Mouse (Mus musculus): ENCODE data around the gene Polr2l.
"Not testable (repeated sequence)": the region's sequence is repeated elsewhere in the genome, so short reads cannot be mapped to it uniquely, and the experiment has no call there.

Gene Polr2l

DNA sequence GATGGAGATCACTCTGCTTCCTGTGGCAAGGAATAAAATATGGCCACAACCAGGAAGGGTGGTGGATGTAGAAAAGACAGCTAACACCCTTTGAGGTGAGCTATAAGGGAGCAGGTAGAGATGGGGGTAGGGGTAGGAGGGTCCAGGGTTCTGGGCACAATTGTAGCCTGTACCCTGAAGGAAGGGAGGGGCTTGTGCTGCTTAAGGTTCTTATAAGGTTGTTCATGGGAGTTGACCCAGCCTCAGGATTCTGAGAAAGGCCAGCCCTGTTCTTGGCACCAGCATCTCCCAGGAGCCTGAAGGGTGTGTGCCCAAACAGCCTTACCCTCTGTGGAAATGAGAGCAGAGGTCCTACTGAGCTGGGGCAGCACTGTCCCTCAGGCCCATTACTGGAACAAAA is 23.0 kb downstream of the Polr2l start:
- DNase-seq (ENCODE audit: low spot score) = no peak

DNA sequence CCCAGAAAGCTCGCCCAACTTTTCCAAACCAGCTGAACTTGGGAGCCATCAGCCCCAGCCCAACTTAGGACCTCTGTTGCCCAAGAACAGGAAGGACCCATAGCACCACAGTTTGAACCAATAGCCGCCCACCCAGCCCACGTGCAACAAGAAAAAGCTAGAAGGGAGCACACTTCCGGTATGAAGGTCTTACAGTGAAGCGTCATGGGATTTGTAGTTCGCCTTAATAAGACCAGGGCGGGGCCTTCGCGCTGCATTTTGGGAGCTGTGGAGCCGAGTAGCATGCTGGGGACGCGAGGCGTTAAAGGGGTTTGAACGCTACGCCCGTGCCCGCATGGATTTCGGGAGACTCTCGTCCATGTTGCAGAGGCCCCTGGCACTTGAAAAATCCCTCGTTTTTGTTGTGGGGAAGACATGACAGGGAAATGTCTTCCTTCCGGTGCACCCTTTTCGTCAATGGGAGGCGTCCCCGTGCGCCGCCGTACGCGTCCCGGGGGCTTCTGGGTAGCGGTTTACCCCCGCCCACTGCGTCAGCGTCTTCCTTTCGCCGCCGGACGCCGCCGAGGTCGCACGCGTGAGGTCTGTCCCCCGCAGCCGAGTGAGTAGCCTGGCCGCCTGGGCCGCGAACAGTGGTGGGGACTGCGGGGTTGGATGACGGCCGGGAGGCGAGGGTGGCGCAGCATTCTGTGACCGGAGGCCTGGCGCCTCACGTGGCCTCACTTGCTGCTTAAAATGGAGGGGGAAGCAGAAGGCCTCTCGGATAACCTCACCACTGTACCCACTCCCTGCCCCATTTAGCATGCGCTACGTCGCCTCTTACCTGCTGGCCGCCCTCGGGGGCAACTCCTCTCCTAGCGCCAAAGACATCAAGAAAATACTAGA is 27.6 kb downstream of the Polr2l start, which contains the start of gene Rplp2:
TSS of gene Rplp2 (plus strand) at position 261 of the 882 bp plus-strand sequence.
- peak; percentile 87 for DNase-seq (ENCODE audit: low spot score)

DNA sequence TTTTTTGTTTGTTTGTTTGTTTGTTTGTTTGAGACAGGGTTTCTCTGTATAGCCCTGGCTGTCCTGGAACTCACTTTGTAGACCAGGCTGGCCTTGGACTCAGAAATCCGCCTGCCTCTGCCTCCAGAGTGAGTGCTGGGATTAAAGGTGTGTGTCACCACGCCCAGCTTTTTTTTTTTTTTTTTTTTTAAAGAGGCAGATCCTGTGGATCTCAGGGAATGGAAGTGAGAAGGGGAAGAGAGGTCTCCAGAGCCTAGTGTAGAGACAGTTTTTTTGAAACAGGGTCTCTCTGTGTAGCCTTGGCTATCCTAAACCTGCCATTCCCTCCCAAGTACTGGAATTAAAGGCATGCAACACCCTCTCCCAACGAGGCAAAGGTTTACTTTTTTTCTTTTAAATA is 28.6 kb downstream of the Polr2l start:
- DNase-seq (ENCODE audit: low spot score) = not testable (repeated sequence)

DNA sequence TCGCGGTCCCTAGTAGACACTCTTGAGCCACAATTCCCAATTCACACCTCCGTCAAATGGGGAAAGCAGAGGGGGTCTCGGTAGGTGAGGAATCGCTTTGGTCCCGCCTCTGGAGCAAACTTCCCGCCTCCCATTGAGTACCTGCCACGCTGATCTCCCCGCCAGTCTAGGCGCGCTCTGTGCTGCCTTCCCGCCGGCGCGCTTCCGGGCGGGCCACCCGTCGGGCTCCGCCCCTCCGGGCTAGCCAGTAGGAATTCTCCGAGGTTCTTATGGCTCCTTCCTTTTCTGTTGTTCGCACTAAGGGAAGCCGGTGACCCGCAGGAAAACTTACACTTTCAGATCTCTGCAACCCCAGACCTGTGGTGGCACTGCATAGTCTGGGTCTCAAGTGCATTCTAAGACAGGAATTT is 31.1 kb downstream of the Polr2l start, which contains the start of gene Pidd1:
TSS of gene Pidd1 (minus strand) at position 198 of the 410 bp plus-strand sequence.
- no peak for DNase-seq (ENCODE audit: low spot score)

DNA sequence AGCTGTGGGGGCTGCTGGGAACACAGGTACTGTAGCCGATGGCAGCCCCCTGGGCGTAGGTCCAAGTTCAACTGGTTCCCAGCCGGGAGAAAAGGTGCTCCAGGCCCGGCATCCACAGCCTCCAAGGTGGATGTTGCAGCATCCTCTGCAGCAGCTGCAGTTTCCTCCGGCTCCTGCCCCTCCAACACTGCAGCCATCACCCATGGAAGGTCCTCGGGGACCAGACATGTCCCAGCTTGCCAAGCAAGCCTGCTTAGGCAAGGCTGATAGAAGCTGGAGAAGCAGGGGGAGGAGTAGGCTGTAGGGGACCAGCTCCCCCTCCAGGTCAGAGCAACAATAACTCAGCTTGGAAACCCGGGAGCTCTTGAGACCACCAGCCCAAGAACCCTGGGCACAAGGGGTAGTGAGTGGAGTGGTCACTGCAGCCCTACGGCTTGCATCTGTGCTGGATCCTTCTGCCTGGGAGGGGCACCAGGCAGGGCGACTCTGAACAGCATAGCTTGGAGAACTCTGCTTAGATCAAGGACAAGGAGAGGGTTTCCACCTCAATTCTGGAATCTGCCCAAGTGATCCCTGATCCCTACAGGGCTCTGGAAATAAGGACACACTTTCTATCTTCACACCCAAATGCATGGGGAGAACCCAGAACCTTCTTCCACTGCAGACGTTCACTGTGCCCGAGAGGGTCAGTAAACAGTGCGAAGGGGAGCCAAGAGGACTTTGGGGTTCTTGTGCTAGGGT is 31.7 kb downstream of the Polr2l start:
- no peak for DNase-seq (ENCODE audit: low spot score)

DNA sequence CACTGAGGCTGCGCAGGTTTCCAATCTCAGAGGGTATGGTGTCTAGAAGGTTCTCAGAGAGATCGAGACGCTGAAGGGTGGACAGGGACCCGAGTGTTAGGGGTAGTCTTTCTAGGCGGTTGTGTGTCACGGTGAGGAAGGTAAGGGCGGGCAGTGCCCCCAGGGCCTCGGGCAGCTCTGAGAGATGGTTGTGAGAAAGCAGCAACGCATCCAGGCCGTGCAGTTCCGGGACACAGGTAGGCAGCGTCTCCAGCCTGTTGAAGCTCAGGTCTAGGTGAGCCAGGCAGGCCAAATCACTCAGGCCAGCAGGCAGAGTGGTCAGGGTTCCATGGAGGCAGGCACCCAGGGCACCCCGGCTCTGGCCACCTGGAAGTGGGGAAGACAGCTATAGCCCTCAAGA is 32.7 kb downstream of the Polr2l start:
- DNase-seq (ENCODE audit: low spot score) = no peak

DNA sequence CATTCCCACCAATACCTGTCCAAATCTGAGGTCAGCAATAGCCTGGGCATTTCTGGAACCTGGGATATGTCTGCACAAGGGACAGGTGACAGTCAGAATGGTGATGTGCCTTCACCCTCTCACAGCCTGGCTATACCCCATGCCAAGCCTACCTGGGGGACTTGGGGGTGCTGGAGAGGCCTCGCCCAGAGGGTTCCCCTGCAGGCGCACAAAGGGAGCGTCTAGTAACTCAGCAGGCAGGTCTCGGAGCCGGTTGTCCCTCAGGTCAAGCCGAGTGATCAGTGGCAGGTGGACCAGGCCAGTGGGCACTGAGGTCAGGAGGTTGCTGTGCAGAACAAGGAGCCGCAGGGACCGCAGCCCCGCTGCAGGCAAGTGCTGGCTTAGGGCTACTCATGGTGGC is 33.5 kb downstream of the Polr2l start:
- no peak for DNase-seq (ENCODE audit: low spot score)

DNA sequence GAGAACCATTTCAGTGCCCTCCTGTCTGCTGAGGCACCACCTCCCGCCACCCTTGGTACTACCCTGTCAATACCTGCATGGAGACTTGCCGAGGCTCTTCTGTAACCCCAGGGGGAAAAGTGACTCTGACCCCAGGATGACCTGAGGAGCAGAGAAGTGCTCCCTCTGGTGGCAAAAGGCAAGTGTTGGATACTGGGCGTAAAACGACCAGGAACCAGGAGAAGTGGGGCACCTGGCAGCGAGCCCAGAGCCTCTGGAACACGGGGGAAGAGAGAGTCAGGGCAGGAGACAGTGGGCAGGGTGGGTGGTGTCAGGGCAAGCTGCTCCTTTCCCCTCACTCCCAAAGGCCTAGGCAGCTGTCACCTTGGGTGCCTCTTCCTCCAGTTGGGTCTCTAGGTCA is 34.3 kb downstream of the Polr2l start:
- DNase-seq (ENCODE audit: low spot score) = no peak

DNA sequence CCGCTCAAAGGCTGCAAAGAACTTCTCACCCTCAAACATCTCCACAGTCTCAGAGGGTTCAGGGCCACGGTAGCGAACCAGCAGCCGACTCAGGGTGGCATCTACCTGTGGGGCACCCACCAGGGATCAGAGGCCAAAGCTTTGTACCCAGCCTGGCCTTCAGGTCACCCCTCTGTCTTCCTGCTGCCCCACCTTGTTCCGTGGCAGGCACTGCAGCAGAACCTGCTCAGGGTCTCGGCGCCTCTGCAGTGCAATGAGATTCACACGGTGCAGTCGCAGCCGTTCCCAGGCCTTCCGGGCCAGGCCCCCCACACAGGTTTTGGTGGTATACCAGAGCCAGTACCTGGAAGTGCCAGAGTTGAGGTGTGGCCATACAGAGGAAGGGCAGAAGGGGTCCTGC is 35.1 kb downstream of the Polr2l start:
- no peak for DNase-seq (ENCODE audit: low spot score)

DNA sequence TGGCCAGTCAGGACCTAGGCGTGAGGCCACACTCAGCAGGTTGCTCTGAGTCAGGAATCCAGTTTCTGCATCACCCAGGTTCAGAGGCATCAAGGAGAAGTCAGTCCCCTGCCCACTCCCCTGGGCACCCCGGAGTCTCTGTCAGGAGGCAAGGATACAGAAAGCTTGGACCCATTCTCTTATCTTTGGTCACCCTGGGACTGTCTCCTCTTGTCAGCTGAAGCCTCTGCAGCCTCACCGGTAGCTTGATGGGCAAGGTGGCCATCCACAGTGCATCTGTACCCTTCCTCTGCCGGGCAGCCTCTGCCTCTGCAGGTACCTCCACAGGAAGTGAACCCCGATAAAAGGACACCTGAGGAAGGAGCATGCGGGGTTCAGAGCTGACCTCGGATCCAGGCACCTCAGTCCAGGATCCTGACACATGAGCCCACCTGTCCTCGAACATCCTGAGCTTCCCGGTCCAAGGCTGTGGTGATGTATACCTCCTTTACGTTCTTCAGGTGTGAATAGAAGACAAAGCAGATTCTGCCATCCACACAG is 35.7 kb downstream of the Polr2l start:
- DNase-seq (ENCODE audit: low spot score) = no peak

DNA sequence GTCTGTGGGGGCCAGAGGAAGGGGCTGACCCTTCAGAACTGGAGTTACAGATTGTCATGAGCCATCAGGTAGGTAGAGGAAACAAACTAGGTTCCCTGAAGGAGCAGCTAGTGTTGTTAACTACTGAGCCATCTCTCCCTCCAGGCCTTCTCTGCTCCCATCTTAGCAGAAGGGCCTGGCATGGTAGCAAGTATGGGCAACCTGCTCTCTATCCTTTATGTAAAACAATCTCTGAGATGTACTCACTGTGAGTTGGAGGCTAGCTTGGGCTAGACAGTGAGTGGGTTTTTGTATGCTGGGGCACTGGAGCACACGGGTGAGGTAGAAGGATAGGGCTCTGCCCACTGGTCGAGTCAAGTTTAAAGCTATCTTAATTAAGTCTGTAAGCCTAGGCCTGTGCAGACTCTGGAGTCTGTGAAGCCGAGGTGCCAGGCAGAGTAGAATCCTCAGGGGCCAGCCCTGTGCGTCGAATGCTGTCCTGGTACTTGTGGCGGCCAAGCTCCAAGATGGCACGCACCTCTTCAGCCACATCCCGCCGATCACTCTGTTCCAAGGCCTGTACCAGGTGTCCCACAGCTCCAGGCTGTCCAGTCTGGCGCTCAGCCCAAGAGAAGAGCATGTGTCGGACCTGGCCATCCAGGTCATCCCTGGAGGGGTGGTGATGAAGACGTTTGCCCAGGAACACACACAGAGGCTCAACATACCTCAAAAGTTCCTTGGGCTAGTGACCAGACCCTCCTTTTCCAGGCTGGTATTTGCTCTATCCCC is 36.5 kb downstream of the Polr2l start:
- DNase-seq (ENCODE audit: low spot score) = no peak

DNA sequence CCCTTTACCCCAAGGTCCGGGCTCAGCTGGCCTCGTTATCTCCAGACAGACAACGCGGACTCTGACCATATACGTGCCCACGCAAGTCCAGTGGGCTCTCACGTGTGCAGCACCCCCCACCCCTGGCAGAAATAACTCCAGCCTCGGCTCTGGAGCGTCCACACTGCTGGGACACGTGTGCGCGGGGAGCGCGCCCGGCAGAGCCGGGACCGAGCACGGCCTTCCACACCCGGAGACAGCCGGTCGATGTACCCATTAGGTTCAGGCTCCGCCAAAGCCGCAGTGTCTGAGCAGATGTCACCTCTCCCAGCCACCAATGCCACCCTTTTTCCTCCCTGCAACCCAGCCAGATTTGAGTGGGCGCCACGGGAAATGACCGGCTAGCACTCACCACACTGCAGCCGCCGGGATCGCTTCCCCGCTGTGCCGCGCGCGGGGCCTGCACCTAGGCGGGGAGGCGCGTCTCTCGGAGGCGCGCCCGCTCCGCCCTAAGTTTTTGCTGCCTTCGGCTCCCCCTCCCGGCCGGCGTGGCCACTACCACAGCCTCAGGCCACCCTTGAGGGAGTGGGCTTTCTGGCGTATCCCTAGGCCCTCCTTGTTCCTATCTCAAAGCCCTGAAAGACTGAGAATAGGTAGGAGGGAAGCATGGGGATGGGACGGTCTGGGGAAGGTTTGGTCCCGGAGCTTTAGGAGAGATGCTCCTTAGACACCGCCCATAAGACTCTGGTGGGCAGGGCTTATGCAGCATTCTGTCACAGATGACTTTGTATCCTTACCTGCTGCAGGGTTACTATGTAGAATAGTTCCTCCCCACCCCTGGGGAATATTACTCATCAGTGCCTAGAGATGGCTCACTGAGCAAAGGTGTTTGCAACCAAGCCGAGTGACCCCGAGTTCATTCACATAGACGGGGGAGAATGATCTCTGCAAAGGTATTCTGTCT is 37.5 kb downstream of the Polr2l start, which contains the start of gene Slc25a22:
TSS of gene Slc25a22 (minus strand) at position 715 of the 943 bp plus-strand sequence.
- peak; percentile 70 for DNase-seq (ENCODE audit: low spot score)

DNA sequence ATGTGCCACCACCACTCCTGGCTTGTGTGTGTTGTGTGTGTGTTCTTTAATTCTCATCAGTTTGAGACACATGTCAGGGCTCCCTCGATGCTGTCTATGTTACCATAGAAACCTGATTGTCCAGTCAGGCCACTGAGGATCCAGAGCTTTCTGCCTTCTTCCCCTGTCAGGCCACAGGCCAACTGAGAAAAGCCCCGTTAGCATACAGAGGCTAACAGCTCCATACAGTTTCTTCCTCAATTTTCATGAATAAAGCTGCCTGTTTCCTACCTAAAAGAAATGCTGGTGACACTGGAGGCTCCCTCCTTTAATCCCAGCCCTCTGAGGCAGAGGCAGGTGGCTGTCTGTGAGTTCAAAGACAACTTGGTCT is 38.4 kb downstream of the Polr2l start:
- no peak for DNase-seq (ENCODE audit: low spot score)

DNA sequence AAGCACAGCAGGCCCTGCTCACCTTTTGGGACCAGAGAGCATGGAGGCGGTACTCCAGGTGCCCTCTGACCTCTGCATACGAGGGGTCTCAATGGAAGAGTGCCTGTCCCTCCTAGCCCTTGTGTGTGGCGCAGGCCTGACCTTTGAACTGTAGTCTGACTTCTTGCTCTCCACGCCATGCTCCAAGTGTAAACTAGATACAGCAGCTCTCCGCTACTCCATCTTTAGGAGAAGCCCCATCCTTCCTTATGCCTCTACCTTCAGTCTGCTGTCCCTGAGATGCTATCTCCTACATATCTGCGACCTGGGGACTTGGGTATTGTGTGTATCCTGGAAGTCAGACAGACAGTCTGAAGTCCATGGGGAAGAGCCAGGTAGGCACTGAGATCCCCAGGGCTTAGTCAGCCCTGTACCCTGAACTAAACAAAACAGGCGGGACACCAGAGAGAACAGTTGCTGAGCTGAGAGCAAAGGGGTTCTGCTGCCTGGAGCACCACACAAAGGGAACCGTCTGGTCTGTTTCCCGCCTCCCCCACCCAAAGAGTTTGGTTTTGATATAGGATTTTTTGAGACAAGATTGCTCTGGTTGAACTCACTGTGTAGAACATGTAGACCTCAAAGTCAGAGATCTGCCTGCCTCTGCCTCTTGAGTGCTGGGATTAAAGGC is 38.9 kb downstream of the Polr2l start:
- no peak for DNase-seq (ENCODE audit: low spot score)

DNA sequence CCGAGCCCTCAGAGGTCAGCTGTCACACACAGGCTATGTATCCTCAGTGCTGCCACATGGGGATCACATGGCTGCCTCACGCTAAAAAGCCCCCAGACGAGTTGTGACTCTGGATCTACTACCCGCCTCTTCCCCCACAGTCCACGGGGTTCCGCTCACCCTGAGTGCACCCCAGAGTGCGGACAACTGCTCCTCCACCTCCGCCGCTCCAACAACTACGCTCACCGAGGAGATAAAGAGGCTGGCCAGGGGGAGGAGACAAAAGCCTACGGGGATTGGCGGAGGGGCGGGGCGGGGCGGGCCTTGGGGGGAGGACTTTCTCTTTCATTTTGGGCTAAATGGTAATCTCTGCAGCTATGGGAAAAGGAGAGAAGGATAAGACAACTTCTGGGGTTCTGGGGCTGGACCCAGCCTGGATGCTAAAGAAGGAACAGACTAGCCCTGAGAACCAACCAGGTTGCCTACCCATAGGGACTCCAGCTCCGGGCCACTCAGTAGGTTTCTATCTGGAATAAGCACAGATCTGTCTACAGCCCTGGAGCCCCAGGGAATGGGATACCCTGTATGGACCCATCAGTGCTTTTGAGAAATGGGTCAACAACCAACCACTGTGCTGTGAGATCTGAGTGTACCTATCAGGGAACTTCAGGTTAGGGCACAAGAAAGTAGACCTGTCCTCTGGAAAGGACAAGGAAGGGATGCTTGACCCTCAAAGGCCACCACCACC is 39.6 kb downstream of the Polr2l start:
- no peak for DNase-seq (ENCODE audit: low spot score)

DNA sequence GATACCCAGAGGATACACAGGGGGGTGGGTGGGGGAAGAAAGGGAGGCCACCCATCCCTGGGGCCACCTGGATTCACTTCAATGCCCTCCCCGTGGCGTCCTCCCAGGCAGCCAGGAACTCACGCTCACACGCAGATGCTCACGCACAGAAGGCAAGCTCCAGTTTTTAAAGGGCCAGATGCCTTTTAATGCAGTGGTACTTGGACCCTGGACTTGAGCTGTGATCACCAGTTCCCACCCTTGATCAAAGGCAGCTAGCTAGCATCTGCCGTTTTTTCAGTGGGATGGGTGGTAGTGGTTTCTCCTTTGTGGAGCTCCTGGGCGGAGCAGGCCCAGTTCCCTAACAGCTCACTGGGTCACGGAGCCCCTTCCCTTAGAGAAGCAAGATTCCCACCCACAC is 40.5 kb downstream of the Polr2l start:
- no peak for DNase-seq (ENCODE audit: low spot score)

DNA sequence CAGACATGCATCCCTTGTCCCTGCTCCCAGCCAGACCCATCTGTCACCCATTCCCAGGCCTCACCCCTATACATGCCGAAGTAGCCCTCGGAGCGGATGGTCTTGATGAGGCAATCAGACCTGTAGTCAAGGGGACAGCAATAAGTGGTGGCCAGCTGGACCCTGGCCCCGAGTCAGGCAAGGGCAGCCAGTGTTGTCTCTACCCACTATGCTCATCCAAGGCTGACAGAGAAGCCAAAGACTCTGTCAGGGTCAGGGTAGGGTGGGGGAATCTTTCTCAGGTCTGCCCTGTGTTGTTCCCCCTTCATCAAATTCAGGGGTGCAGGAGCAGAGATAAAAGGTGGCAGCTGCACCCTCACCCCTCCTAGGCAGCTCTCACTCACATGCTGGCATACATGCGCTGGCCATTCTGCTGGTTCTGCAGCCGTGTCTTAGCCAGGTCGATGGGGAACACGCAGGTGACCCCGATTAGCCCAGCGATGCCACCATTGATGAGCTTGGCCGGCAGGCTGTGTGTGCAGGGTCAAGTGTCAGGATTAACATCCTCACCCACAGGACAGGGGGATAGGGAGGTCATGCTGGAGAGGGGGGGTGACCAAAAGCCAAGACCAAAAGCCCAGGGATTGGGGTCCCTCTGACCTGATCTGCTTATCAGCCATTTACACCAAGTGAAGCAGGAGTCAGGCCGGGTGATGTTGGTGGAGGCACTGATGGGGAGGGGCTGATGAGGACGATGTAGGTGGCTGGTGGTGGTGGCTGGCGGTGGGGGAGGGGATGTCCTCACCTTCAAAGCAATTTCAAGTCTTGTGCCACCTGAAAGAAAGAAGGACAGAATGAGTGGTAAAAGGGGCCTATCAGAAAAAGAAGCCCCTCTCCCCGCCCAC is 41.2 kb downstream of the Polr2l start:
- DNase-seq (ENCODE audit: low spot score) = no peak

DNA sequence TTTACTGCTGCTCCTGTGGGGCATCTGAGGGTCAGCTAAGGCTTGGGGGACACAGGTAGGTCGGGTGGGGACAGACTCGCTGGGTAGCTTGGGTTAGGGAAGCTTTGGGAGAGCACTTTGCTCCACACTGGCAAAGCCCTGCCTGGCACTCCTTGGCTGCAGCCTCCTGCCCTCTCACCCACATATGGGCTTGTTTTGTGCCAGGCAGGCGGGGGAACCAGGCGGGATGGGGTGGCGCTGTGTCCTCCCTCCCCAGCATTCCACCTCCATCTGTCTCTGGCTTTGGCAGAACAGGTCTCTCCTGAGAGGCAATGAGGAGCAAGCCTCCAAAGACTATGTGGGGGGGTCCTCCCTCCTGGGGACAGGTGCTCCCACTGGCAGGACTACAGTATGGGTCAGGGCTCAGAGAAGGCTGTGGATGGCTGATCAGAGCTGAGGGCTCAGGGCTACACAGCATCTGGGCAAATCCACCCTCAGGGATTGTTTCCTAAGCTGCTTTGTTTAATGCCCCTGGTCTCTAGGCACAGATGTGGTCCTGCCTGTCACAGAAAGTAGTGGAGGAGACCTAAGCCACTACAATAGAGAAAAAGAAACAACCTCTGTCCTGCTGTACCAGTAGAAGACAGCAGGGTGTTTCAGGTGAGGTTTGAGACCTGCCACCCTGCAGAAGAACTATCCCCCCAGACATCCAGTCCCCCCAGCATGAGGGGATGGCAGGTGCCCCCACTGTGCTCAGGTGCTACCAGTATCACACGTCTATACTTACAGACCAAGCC is 42.0 kb downstream of the Polr2l start:
- DNase-seq (ENCODE audit: low spot score) = no peak
